Mouse (Mus musculus) gastrocnemius, postnatal 14 days (tissue): ENCODE measurements around the gene Gstp1. TPM values are rescaled to one million over a fixed set of nuclear protein-coding genes. Genes with fewer than 3 reads are reported as not detected.
A peak's percentile ranks its signal among the peaks of the same experiment; 100 is the strongest.
"Not testable (repeated sequence)": the region's sequence is repeated elsewhere in the genome, so short reads cannot be mapped to it uniquely, and the experiment has no call there.

Source experiments
- DNase-seq: peaks from one replicate; pipeline ENCODE4 v3.0.0; 2021; ENCODE audit warnings: mixed read lengths
- intact Hi-C: fragments of 180-260 bp; cut with DNase I; formaldehyde crosslinking; loops from one replicate; pipeline ENCODE4 v1.15.1; 2025; ENCODE audit warnings: low total_unique reads
- long read RNA-seq, 2 experiments: library from polyadenylated mRNA; stranded (forward); transcript quantifications; one replicate each; pipeline ENCODE4 v2.0.0; 2021
- total RNA-seq, 2 experiments: library from RNA; stranded (reverse); gene quantifications; 2 replicates each; pipeline ENCODE4 v1.2.3; 2021

Gstp1 gene
- 100 to 1,000 TPM; 228 to 235 TPM for total RNA-seq
- long read RNA-seq, experiment 1, transcript Gstp1-201 (7 exons, 821 nt): major isoform, 134 of 140 reads
- long read RNA-seq, experiment 1, partial matches to known transcripts: 4 of 140 reads
- long read RNA-seq, experiment 1, other reads (novel, unspliced or antisense): 2 of 140 reads
- long read RNA-seq, experiment 2, transcript Gstp1-201 (7 exons, 821 nt): major isoform, 151 of 161 reads
- long read RNA-seq, experiment 2, partial matches to known transcripts: 6 of 161 reads
- long read RNA-seq, experiment 2, other reads (novel, unspliced or antisense): 3 of 161 reads

DNA sequence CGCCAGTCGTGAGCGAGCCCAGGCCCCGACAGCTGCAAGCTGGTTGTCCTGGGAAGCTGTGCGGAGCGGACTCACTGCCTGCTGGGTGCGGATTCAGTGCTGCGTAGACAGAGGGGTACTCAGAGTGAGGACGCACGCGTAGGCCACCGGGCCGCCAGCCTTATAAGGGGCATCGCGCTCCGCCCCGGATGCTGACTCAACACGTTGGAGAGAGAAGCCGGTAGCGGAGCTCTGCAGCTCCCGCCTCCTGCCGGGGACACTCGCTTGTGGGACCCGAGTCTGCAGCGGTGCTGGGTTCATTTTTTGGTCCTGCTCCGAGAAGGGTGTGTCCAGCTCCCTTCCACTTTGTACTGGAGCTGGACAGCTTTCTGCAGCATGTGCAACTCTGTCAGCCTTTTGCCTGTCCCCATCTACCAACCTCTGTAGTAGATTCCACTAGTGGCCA is at the start of gene Gstp1:
Gene Gstp1, minus strand, starts transcription at position 198 of the 445 bp plus-strand sequence.
- peak; percentile 92 for DNase-seq
- intact Hi-C loops: no loop called here

DNA sequence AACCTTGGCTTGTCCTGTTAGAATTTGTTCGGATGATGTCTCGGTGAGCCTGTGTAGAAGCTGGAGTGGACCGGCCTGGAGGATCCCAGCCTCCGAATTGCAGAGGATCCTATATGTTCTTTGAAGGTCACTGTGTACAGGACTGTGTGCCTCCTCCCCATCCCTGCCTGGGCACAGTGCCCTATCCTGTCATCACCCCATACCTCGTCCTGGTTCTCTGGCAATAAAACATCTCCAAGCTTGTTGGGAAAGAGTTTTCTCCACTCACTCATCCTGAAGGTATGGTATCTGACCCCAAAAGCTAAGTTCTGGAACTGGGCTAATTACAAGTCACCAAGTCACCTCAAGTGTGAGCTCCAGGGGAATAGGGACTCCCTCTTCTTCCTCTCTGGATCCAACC is 49.3 kb upstream of the Gstp1 start:
- intact Hi-C loops: no loop called here
- no peak for DNase-seq

GRCm38 (mm10) chr19:4086156-4086555 is 48.4 kb upstream of the Gstp1 start:
- intact Hi-C loops: no loop called here
- DNase-seq: no peak

- no peak for DNase-seq
- intact Hi-C loops: loop anchor here (5.0 kb wide), 1 partner anchor 68 kb away; no protein-coding TSS in a partner anchor
Measured at GRCm38 (mm10) chr19:4084984-4085383, 47.2 kb upstream of the Gstp1 start.

DNA sequence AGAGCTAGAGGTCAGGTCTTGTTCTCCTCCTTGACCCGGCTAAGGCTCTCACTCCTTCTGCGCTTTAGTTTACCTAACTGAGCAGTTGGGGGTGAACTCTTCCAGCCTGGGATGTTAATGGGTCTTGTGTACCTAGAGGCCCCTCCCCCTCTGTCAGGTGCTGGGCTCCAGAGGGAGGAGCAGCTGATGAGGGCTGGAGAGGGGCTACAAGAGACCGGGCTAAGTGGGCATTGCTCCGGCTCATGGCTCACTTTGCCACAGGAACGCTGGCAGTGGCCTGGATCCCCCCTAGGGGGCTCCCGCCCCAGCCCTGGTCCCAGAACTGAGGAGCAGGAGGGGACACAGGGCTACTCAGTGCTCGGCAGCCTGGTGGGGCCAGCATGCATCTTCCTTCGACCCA is 46.0 kb upstream of the Gstp1 start:
- intact Hi-C loops: loop anchor here (5.0 kb wide), 1 partner anchor 67 kb away; no protein-coding TSS in a partner anchor
- no peak for DNase-seq

- no peak for DNase-seq
- intact Hi-C loops: loop anchor here (5.0 kb wide), 1 partner anchor 66 kb away; no protein-coding TSS in a partner anchor
Measured at GRCm38 (mm10) chr19:4083316-4083715, 45.5 kb upstream of the Gstp1 start.

DNA sequence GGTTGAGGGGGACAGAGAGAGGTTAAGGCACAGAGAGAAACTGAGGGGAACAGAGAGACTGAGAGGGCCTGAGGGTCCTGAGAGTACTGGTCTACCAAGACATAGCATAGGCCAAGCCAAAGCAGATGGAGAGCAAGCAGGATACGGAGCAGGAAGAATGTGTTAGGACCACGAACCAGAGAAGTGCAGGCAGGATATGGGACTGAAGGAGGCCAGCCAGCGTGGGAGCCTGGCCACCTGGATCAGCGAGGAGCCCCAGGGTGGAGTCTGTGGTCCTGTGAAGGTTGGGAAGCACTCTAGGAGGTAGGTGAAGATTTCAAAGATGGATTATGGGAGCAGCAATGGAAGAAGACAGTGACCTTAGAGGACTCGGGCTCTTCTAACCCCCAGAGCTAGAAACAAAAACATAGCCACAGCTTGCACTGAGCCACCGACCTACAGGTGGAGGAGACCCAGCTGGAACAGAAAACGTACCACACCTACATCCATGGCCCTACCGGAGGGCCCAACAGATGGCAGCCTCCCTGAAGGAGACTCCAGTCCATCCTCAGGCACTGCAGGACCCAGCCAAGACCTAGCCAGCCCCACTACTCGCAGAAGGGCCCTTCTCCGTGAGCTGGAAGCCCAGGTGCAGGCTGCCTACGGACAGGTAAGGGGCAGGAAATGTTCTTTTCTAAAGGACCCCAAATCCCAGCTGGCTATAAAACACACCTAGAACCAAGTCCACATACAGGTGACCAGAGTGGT is 44.6 kb upstream of the Gstp1 start:
- intact Hi-C loops: loop anchor here (5.0 kb wide), 1 partner anchor 65 kb away; no protein-coding TSS in a partner anchor
- no peak for DNase-seq

GRCm38 (mm10) chr19:4081394-4081793 is 43.6 kb upstream of the Gstp1 start, which contains the start of gene Cabp2:
Gene Cabp2 (plus strand): TSS chr19:4081578.
- intact Hi-C loops: loop anchor here (5.0 kb wide), 1 partner anchor 64 kb away; no protein-coding TSS in a partner anchor
- DNase-seq: no peak

DNA sequence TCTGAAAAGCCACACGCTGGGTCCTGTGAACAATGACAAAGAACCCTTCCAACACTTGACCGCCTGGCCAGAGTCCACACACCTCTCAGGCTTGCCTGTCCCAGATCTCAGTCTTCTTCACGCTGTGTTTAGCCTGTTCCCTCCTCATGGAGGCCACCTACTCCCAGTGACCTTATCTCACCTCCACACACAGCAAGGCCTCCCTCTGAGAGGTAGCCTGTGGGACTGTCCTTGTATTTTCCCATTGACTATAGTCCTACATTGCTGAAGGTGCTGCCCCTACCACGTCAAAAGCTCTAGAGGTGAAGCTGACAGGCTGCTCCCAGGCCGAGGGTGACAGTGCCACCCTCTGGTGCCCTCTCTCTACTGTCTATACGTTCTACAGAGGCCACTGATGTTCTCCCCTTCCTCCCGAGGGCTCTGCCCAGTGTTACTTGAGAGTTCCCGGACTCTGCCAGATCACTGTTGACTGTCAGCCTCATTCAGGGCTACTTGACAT is 42.8 kb upstream of the Gstp1 start:
- no peak for DNase-seq

DNA sequence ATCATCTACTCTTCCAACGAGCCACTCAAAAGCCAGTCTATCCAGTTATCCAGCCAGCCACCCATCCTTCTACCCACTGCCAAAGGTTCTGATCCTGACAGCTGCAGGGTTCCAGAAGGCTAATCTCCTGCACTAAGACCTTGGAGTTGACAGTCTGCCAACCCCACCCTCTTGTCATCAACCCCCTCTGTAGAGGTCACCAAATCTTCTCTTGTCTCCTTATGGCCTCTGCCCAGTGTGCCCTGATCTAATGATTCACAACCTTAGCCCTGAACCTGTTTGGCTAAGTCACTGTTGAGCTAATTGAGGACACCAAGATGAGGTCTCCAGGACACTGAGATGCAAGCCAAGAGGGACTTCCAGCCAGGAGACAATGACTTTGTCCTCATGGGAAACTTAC is 41.8 kb upstream of the Gstp1 start:
- no peak for DNase-seq
- intact Hi-C loops: no loop called here

More for the DNA sequence above, 42.8 kb upstream of the Gstp1 start:
- intact Hi-C loops: loop anchor here (5.0 kb wide), 1 partner anchor 63 kb away; no protein-coding TSS in a partner anchor

DNA sequence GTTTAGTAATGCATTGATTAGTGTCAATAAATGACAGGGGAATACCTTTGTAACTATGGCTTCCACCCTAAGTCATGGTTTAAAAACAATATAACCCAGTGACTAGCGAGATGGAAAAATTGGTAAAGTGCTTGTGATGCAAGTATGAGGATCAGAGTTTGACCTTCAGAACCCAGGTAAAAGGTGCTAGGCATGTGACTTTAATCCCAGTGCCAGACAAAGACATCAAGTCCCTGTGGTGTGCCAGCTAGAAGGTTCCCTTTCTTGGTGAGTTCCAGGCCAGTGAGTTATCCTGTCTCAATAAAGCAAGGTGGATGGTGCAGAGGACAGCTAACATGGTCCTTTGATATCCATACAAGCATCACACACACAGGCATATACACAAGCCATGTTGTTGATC is 37.7 kb upstream of the Gstp1 start:
- no peak for DNase-seq
- intact Hi-C loops: no loop called here

DNA sequence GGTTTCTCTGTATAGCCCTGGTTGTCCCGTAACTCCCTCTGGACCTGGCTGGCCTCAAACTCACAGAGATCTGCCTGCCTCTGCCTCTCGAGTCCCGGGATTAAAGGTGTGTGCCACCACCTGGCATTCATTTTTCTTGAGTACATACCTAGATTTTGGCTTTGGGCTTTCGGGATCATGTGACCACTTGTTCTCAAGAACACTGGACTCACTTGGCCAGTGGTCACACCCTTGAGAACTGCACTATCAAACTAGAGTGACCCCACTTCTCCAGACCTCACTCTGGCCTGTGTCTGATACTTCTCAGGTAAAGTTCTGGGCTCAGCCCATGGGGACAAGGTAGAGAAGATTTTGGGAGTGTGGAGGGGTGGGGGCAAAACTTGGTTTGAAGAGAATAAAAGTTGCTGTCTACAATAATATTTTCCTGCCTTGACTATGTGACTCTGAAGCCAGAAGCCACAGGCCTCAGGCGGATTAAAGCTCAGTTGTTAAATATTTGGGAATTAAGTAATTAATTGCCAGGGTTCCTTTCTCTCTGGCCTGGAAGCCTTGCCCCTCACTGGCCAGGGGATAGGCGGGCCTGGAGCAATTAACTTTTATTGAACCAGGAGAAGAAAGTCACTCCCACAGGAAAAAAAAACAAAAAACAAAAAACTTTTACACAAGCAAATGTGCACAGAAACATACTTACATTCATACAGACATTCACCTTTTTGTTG is 35.1 kb upstream of the Gstp1 start:
- DNase-seq: no peak
- intact Hi-C loops: no loop called here

DNA sequence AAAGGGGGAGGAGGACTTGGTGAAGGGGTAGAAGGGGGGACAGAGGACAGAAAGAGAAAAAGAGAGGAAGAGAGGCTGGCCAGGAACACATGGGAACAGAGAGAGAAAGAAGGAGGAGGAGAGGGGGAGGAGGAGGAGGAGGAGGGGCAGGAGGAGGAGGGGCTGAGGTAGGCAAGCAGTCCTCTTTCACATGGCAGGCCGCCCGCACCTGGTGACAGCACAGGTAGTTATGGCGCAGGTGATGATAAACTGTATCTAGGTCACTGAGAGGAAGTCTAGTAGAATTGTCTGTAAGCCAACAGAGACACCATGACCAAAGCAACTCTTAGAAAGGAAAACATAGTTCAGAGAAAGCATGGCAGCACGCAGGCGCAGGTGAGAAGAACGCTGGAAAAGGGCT is 33.6 kb upstream of the Gstp1 start:
- intact Hi-C loops: no loop called here
- DNase-seq: no peak

- DNase-seq: no peak
- intact Hi-C loops: no loop called here
Measured at GRCm38 (mm10) chr19:4070756-4071155, 33.0 kb upstream of the Gstp1 start.

DNA sequence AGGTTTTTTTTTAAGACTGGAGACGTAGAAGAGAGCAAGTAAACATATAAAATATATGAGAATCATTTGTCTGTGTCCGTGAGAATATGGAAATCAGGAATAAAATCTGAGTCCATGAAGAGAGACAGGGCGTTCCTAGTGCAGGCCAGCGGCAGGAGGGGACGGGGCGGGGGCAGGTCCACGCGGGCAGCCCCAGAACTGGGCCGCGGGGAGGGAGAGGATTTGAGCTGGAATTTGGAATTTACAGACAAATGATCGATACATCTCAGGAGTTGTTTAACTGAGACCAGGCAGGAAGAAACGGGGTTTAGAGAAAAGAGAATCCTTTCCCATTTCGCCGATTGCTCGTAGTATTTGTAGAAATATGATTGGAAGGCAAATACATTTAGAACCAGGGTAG is 32.5 kb upstream of the Gstp1 start:
- no peak for DNase-seq
- intact Hi-C loops: no loop called here

DNA sequence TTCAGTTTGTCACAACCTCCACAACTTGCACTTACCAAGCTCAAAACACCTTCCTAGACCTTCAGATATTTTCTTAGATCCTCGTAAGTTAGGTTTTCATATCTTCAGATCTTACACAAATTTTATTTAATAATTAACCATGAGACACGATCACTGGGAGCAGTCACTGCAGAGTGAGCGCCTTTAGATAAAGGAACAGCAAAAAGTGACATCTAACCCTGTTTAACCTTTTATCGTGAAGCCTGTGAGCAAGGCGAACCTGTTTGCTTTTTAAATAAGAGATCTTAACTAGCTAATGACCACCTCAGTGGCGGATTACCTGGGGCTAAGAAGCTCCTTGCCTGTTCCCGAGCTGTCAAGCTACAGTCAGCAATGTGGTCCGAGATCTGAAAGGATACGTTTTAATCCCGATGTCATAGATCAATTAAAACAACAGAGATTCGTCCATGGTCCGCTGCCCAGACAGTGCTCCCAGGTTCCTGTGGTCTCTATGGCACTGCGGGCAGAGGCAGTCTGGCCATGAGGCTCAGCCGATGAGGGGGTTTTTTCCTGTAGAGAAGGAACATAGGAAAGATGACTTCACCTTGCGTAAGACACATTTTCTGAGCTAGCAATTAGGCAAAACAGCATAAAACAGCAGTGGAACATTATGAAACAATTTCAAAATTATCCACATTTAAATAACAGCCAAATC is 31.1 kb upstream of the Gstp1 start:
- no peak for DNase-seq
- intact Hi-C loops: no loop called here

GRCm38 (mm10) chr19:4068242-4068641 is 30.5 kb upstream of the Gstp1 start:
- not testable (repeated sequence) for DNase-seq

DNA sequence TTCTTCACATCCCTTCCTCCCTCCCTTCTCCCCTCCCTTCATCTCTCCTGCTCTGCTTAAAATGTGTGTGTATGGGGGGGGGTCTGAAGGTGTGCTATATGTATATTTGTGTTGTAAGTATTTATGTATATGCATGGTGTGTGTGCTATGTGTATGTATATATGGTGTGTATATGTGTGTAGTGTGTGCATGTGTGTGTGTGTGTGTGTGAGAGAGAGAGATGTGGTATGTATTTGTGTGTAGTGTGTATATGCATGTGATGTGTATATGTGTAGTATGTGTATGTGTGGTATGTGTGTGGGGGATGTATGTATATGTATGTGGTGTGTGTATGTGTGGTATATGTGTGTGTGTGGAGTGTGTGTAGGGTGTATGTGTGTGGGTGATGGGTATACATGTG is 29.1 kb upstream of the Gstp1 start:
- intact Hi-C loops: no loop called here
- DNase-seq: no peak

More at GRCm38 (mm10) chr19:4068242-4068641, 30.5 kb upstream of the Gstp1 start:
- intact Hi-C loops: not testable (repeated sequence)

DNA sequence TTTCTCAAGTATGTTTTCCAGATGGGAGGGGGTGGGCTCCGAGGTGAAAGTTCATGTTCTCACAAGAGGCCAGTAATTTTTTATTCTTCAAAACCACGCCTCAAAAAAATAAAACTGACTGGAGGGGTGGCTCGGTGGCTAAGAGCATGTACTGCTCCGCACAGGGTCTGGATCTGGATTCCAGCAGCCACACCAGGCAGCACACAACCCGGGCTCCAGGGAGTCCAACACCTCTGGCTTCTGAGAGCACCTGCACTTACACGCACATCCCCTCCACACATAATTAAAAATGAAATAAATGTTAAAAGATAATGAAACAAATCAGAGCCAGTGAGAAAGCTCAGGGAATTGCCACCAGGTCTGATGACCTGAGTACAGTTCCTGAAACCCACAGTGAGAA is 28.5 kb upstream of the Gstp1 start:
- intact Hi-C loops: no loop called here
- DNase-seq: no peak
